Mouse (Mus musculus) MEL (cell line): ENCODE data around the gene Atpaf2. TPM values are rescaled to one million over a fixed set of nuclear protein-coding genes. Genes with fewer than 3 reads are reported as not detected.

Experiments
- DNase-seq: peaks from one replicate; pipeline ENCODE4 v3.0.0; 2011; ENCODE audit warnings: low read depth, low spot score
- H3K27ac ChIP-seq: 2 replicates; pipeline ENCODE4 v1.5.1; 2012; ENCODE audit warnings: low read depth, mild to moderate bottlenecking, control low read depth, low read length, moderate library complexity; ENCODE audit not compliant: control insufficient read depth
- H3K27me3 ChIP-seq, 2 experiments: fragments of 150-350 bp in 1 of 2; sonication (generic) in 1 of 2; 2 replicates each; pipeline ENCODE4 v1.6.1; 2012; ENCODE audit warnings: low read length in 2 of 2, mild to moderate bottlenecking in 2 of 2, improper control_type of control experiment in 1 of 2, moderate library complexity in 1 of 2; ENCODE audit not compliant: insufficient read depth in 2 of 2, control insufficient read depth in 1 of 2
- H3K36me3 ChIP-seq, 2 experiments: 2 replicates each; pipeline ENCODE4 v1.6.1; 2012 to 2014; ENCODE audit warnings: low read length in 2 of 2, improper control_type of control experiment in 1 of 2, inconsistent platforms in 1 of 2, mild to moderate bottlenecking in 1 of 2; ENCODE audit not compliant: insufficient read depth in 2 of 2, control insufficient read depth in 1 of 2
- H3K4me1 ChIP-seq, 2 experiments: fragments of 150-350 bp in 1 of 2; sonication (generic) in 1 of 2; 2 replicates each; pipeline ENCODE4 v1.6.1; 2012; ENCODE audit warnings: low read length in 2 of 2, improper control_type of control experiment in 1 of 2, mild to moderate bottlenecking in 1 of 2; ENCODE audit not compliant: insufficient read depth in 2 of 2, control insufficient read depth in 1 of 2
- H3K4me3 ChIP-seq, 2 experiments: fragments of 150-350 bp in 1 of 2; sonication (generic) in 1 of 2; 2 replicates each; pipeline ENCODE4 v1.5.1; 2012; ENCODE audit warnings: low read depth in 2 of 2, low read length in 2 of 2, mild to moderate bottlenecking in 2 of 2, moderate library complexity in 2 of 2, control low read depth in 1 of 2, improper control_type of control experiment in 1 of 2; ENCODE audit not compliant: control insufficient read depth in 1 of 2, insufficient read depth in 1 of 2
- H3K79me2 ChIP-seq: 2 replicates; pipeline ENCODE4 v1.6.1; 2012; ENCODE audit warnings: mild to moderate bottlenecking, low read length, moderate library complexity; ENCODE audit not compliant: control insufficient read depth, poor library complexity, insufficient read depth
- H3K9ac ChIP-seq: 2 replicates; pipeline ENCODE4 v1.6.1; 2012; ENCODE audit warnings: low read depth, mild to moderate bottlenecking, control low read depth, low read length, moderate library complexity; ENCODE audit not compliant: control insufficient read depth, poor library complexity, severe bottlenecking
- H3K9me3 ChIP-seq: fragments of 150-350 bp; sonication (generic); replicated peaks from 2 replicates; pipeline ENCODE4 v1.6.1; 2012; ENCODE audit warnings: mild to moderate bottlenecking, low read length, improper control_type of control experiment, moderate library complexity; ENCODE audit not compliant: insufficient read depth
- BHLHE40 ChIP-seq: IDR thresholded peaks from 2 replicates; pipeline ENCODE4 v1.6.1; 2012; ENCODE audit warnings: low read depth, mild to moderate bottlenecking, inconsistent platforms, low read length, improper control_type of control experiment, borderline replicate concordance
- CTCF ChIP-seq, 3 experiments: IDR thresholded peaks in 2 of 3; conservative IDR thresholded peaks in 1 of 3; 2 replicates each; pipeline ENCODE4 v1.5.1; 2011 to 2012; ENCODE audit warnings: low read length in 3 of 3, low read depth in 2 of 3, mild to moderate bottlenecking in 2 of 3, improper control_type of control experiment in 1 of 3, inconsistent platforms in 1 of 3, mixed read lengths in 1 of 3, moderate library complexity in 1 of 3; ENCODE audit not compliant: control insufficient read depth in 1 of 3, insufficient read depth in 1 of 3, poor library complexity in 1 of 3, severe bottlenecking in 1 of 3
- HCFC1 ChIP-seq: IDR thresholded peaks from 2 replicates; pipeline ENCODE4 v1.6.1; 2012; ENCODE audit warnings: low read depth, mild to moderate bottlenecking, inconsistent platforms, low read length, improper control_type of control experiment, moderate library complexity
- MAZ ChIP-seq: IDR thresholded peaks from 2 replicates; pipeline ENCODE4 v1.6.1; 2012; ENCODE audit warnings: low read depth, mild to moderate bottlenecking, inconsistent platforms, low read length, improper control_type of control experiment
- MYB ChIP-seq: IDR thresholded peaks from 2 replicates; pipeline ENCODE4 v1.6.1; 2011; ENCODE audit warnings: mild to moderate bottlenecking, low read depth, low read length, improper control_type of control experiment
- NELFE ChIP-seq: IDR thresholded peaks from 2 replicates; pipeline ENCODE4 v1.6.1; 2011; ENCODE audit warnings: low read depth, low read length, improper control_type of control experiment
- POLR2A ChIP-seq, 2 experiments: IDR thresholded peaks; 2 replicates each; pipeline ENCODE4 v1.6.1; 2011 to 2012; ENCODE audit warnings: low read length in 2 of 2, mild to moderate bottlenecking in 2 of 2, control low read depth in 1 of 2, improper control_type of control experiment in 1 of 2, low read depth in 1 of 2, moderate library complexity in 1 of 2; ENCODE audit not compliant: control insufficient read depth in 1 of 2, insufficient read depth in 1 of 2, poor library complexity in 1 of 2
- RAD21 ChIP-seq: IDR thresholded peaks from 2 replicates; pipeline ENCODE4 v1.6.1; 2011; ENCODE audit warnings: mild to moderate bottlenecking, low read depth, low read length, improper control_type of control experiment
- RCOR1 ChIP-seq: IDR thresholded peaks from 2 replicates; pipeline ENCODE4 v1.6.1; 2012; ENCODE audit warnings: low read depth, mild to moderate bottlenecking, inconsistent platforms, low read length, improper control_type of control experiment
- SMC3 ChIP-seq: IDR thresholded peaks from 2 replicates; pipeline ENCODE4 v1.6.1; 2011; ENCODE audit warnings: low read depth, low read length, improper control_type of control experiment
- ZMIZ1 ChIP-seq: IDR thresholded peaks from 2 replicates; pipeline ENCODE4 v1.6.1; 2012; ENCODE audit warnings: low read depth, mild to moderate bottlenecking, inconsistent platforms, low read length, improper control_type of control experiment, moderate library complexity
- ZNF384 ChIP-seq: IDR thresholded peaks from 2 replicates; pipeline ENCODE4 v1.6.1; 2012; ENCODE audit warnings: low read depth, mild to moderate bottlenecking, inconsistent platforms, low read length, improper control_type of control experiment
- polyA plus RNA-seq, 2 experiments: library from polyadenylated mRNA; stranded (reverse) in 1 of 2; unstranded in 1 of 2; fragments of >175 nt in 1 of 2; fragments of >200 nt in 1 of 2; gene quantifications; 2 replicates each; pipeline versions ENCODE4 v1.2.1 to v1.2.4; 2012; ENCODE audit warnings: low replicate concordance in 2 of 2, low read depth in 1 of 2; ENCODE audit not compliant: insufficient read length in 2 of 2, insufficient read depth in 1 of 2, missing spikeins in 1 of 2
- total RNA-seq: library from RNA; depleted of rRNA; stranded (reverse); fragments of 300-350 nt; gene quantifications from 2 replicates; pipeline ENCODE4 v1.2.3, GENCODE M21; 2012; rRNA removed

Atpaf2 gene
- total RNA-seq (82.6 and 84.7 TPM in 2 replicates), polyA plus RNA-seq (100 to 1,000 TPM in 1 of 2 experiments, not detected in 1; 102 TPM)

DNA sequence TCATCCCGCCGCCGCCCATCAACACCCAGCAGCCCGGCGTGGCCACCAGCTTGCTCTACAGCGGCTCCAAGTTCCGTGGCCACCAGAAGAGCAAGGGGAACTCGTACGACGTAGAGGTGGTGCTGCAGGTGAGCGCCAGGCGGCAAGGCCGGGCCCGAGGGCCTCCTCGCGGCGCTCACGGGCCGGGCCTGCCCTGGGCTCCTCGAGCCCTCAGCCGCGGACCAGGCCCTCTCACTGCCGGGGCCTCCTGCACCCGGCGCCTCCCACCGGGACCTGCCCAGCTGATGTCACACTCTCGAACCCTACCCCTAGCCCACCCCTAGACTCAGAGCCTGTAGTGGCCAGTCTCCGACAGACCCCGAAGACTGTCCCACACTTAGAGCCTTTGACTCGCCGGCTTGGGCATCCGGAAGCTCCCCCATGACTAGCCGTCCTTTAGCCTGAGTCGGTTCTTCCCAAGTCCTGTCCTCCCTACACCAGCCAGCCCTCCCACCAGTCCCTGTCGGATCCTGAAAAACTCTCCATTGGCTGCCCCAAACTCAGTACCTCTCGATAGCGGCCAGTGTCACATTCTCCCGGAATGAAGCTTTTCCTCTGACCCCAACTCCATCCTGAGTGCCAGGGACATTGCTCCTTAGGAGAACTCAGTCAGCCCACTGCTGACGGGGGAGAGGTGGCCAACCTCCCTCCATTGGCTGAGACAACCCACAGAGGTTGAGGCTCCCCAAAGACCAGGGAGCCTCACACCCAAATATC, at the start of gene Atpaf2:
Atpaf2 (minus strand) TSS at position 741 of the 756 bp plus-strand sequence.
- Histone ChIP-seq H3K4me1 (peaks cover 7 to 29% of the 10 kb centered on the region in 2 experiments; a peak in 3 of 4 replicates), H3K9ac (peak within 1 kb of the TSS; percentile 90), H3K27me3 (no peaks in the 10 kb centered on the region), H3K36me3 (peaks cover 0 to 24% of the 10 kb centered on the region in 2 experiments; a peak in 2 of 4 replicates), H3K4me3 (peak within 1 kb of the TSS; percentile 91 to 96), H3K9me3 (no peaks in the 10 kb centered on the region), H3K27ac (peak within 1 kb of the TSS; percentile 60), H3K79me2 (peaks cover 40% of the 10 kb centered on the region)
- peak; percentile 16; the same call in 1 of the 2 replicates for TF ChIP-seq ZMIZ1
- TF ChIP-seq HCFC1: peak; percentile 16; the same call in 1 of the 2 replicates
- TF ChIP-seq POLR2A (IDR thresholded peaks at IDR 0.05; ENCODE audit: control insufficient read depth in 1 of 2, insufficient read depth in 1 of 2, low read depth in 1 of 2, low read length in 2 of 2, poor library complexity in 1 of 2): peak in 1 of 2 experiments; percentile 1; a peak in 1 of 4 replicates
- 0 out of 2 replicates have a peak, but pooled peaks have one; percentile 3 for TF ChIP-seq MAZ
- TF ChIP-seq MYB: no peak
- no peak for DNase-seq

DNA sequence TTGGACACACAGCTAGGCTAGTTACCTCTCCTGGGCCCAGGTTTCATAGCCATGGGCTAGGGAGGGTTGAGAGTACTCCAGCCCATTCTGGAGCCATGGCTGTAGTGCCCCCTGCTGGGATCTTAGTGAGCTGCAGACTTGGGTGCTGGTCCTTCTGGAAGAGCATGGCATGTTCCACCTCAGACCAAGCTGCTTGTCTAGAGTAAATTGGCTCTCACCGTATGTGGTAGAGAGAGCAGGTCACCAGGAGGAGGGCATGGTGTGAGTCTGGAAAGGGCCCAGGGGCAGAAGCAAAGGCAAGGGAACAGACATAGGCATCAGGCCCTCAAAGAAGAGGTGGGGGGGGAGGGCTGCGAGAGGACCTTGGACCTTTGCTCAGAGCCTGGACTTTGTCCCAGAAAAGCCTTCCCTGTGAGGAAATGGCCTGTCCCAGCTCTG, 47.7 kb upstream of the Atpaf2 start:
- Histone ChIP-seq H3K36me3 (peaks cover 0 to 8% of the 10 kb centered on the region in 2 experiments; a peak in 2 of 4 replicates), H3K27me3 (no peaks in the 10 kb centered on the region), H3K9ac (no peak overlapping the region), H3K4me1 (no peaks in the 10 kb centered on the region), H3K27ac (no peak overlapping the region), H3K79me2 (no peaks in the 10 kb centered on the region), H3K4me3 (no peak overlapping the region), H3K9me3 (no peaks in the 10 kb centered on the region)
- TF ChIP-seq CTCF (IDR thresholded peaks at IDR 0.05 in 2 of 3, conservative IDR thresholded peaks at IDR 0.05 in 1 of 3; ENCODE audit: control insufficient read depth in 1 of 3, insufficient read depth in 1 of 3, low read depth in 2 of 3, low read length in 3 of 3, poor library complexity in 1 of 3, severe bottlenecking in 1 of 3) (peak; percentile 74 to 87 (median 82)), RCOR1 (no peak), BHLHE40 (no peak), RAD21 (peak; percentile 53), SMC3 (peak; percentile 61)
- peak; percentile 69 for DNase-seq

DNA sequence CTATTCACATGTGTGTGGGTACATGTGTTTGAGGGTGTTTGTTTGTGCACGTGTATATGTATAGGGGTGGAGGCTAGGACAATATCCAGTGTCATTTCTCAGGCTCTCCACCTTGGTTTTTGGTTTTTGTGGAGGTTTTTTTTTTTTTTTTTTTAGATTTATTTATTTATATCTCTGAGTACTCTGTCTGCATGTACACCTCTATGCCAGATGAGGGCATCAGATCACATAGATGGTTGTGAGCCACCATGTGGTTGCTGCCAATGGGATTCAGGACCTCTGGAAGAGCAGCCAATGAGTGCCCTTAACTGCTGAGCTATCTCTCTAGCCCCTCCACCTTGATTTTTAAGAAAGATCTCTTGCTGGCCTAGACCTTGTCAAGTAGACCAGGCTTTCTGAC, 39.7 kb upstream of the Atpaf2 start:
- H3K27me3 ChIP-seq: no peaks in the 10 kb centered on the region
- no peak overlapping the region for H3K9ac ChIP-seq
- H3K27ac ChIP-seq: no peak overlapping the region
- TF ChIP-seq NELFE (no peak), CTCF (IDR thresholded peaks at IDR 0.05 in 2 of 3, conservative IDR thresholded peaks at IDR 0.05 in 1 of 3; ENCODE audit: control insufficient read depth in 1 of 3, insufficient read depth in 1 of 3, low read depth in 2 of 3, low read length in 3 of 3, poor library complexity in 1 of 3, severe bottlenecking in 1 of 3) (peak in 2 of 3 experiments; percentile 17 to 20; a peak in 1 of 6 replicates), ZNF384 (peak; percentile 75; the same call in 1 of the 2 replicates)
- TF ChIP-seq, all 39 proteins: peak for 2
- peaks cover 9 to 10% of the 10 kb centered on the region in 2 experiments for H3K36me3 ChIP-seq
- peaks cover 16% of the 10 kb centered on the region for H3K79me2 ChIP-seq
- no peaks in the 10 kb centered on the region for H3K9me3 ChIP-seq
- H3K4me3 ChIP-seq: no peak overlapping the region
- peaks cover 0 to 12% of the 10 kb centered on the region in 2 experiments; a peak in 3 of 4 replicates for H3K4me1 ChIP-seq
- DNase-seq: peak; percentile 56
